Mouse (Mus musculus): ENCODE measurements around the gene Olfr978. TPM values are rescaled to one million over a fixed set of nuclear protein-coding genes. Genes with fewer than 3 reads are reported as not detected.

Gene Olfr978
- 0.49 TPM for polyA plus RNA-seq (2017; shearing (Covaris generic))

GRCm38 (mm10) chr9:39991813-39992212 lies at the start of gene Olfr978:
Gene Olfr978 (plus strand): TSS chr9:39992113.

DNA sequence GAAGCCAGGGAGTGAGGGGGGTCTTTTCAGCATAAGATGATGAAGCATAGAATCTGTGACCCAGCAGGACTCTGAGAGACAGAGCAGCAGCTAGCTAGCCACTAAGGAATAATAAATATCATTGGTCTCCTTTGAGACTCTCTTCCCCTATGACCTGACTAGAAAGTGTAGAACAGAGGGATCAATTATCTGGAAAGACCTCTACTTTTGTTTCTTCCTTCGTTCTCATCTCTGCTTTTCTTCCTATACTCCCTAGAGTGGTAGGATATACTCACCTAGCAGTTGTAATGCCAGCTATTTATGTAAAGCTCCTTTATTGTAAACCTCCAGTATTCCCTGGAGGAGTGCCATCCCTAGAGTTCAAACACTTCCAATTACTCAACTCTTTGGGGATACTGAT lies 40.0 kb upstream of the Olfr978 start, which contains the start of gene Olfr975:
TSS of gene Olfr975 (minus strand) at position 101 of the 400 bp plus-strand sequence.

GRCm38 (mm10) chr9:39961033-39961432 lies 30.9 kb upstream of the Olfr978 start, which contains the start of gene Olfr976:
Gene Olfr976 (minus strand): TSS chr9:39961133.

DNA sequence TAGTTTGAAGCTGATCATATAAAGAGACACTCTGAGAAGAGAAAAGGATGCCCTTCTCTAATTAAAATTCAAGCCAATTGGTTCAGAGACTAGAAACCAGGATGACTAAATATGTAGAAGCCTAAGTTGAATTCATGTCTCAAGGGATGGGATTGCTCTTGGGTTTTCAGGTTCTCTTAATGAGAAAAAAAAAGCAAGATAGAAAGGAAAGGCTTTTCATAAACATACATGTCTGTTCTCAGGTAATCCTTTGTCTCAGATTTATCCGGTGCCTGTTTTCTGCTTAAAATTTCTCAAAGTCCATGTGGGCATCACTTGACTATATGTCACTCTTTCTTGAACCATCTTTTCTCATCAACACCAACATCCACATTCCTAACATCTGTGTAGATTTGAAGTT lies 11.5 kb downstream of the Olfr978 start, which contains the start of gene Olfr979:
TSS of gene Olfr979 (minus strand) at position 101 of the 400 bp plus-strand sequence.

DNA sequence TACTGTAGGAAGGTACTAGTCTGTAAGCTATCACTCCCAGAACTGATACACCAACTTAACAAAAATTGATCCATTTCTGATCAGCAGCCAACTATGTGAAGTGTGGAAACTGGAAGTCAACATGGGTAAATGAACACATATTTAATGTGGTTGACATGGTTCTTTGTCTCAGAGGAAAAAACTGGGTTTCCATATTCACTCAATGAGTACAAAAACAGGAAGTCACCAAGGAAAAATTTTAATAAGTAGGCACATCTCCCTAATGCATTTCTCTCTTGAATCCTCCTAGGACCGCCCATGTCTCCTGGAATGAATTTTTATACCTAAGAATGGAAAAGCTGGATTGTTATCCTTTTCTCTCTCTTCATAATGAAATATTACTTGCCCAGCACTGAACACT lies 17.6 kb downstream of the Olfr978 start, which contains the start of gene Olfr980:
TSS of gene Olfr980 (minus strand) at position 101 of the 400 bp plus-strand sequence.

GRCm38 (mm10) chr9:40021164-40021563 lies 29.3 kb downstream of the Olfr978 start, which contains the start of gene Olfr981:
Gene Olfr981 (plus strand): TSS chr9:40021464.

Other genes with a start within 250 kb of the Olfr978 start
- not detected for gene Olfr967, start 245.9 kb upstream of the Olfr978 start, polyA plus RNA-seq (2017; shearing (Covaris generic))
- gene Olfr968, start 208.9 kb upstream of the Olfr978 start, polyA plus RNA-seq (2017; shearing (Covaris generic)): not detected
- 0.55 TPM for gene Olfr969, start 201.2 kb upstream of the Olfr978 start, polyA plus RNA-seq (2017; shearing (Covaris generic))
- gene Olfr970, start 183.3 kb upstream of the Olfr978 start, polyA plus RNA-seq (2017; shearing (Covaris generic)): not detected
- not detected for gene Olfr971, start 155.2 kb upstream of the Olfr978 start, polyA plus RNA-seq (2017; shearing (Covaris generic))
- not detected for gene Olfr972, start 125.7 kb upstream of the Olfr978 start, polyA plus RNA-seq (2017; shearing (Covaris generic))
- not detected for gene Olfr229, start 84.8 kb upstream of the Olfr978 start, polyA plus RNA-seq (2017; shearing (Covaris generic))
- 0.24 TPM for gene Olfr974, start 54.6 kb upstream of the Olfr978 start, polyA plus RNA-seq (2017; shearing (Covaris generic))
- not detected for gene Olfr975, start 40.1 kb upstream of the Olfr978 start, polyA plus RNA-seq (2017; shearing (Covaris generic))
- not detected for gene Olfr976, start 31.0 kb upstream of the Olfr978 start, polyA plus RNA-seq (2017; shearing (Covaris generic))
- gene Olfr979, start 11.4 kb downstream of the Olfr978 start, polyA plus RNA-seq (2017; shearing (Covaris generic)): not detected
- 0.12 TPM for gene Olfr980, start 17.5 kb downstream of the Olfr978 start, polyA plus RNA-seq (2017; shearing (Covaris generic))
- gene Olfr981, start 29.4 kb downstream of the Olfr978 start, polyA plus RNA-seq (2017; shearing (Covaris generic)): not detected
- 0.55 TPM for gene Olfr982, start 81.7 kb downstream of the Olfr978 start, polyA plus RNA-seq (2017; shearing (Covaris generic))
- not detected for gene Olfr983, start 101.5 kb downstream of the Olfr978 start, polyA plus RNA-seq (2017; shearing (Covaris generic))
- not detected for gene Olfr984, start 122.1 kb downstream of the Olfr978 start, polyA plus RNA-seq (2017; shearing (Covaris generic))
- gene Olfr985, start 138.1 kb downstream of the Olfr978 start, polyA plus RNA-seq (2017; shearing (Covaris generic)): not detected
- 0.39 TPM for gene Tmem225, start 156.0 kb downstream of the Olfr978 start, polyA plus RNA-seq (2017; shearing (Covaris generic))
- 0.11 TPM for gene Olfr986, start 188.8 kb downstream of the Olfr978 start, polyA plus RNA-seq (2017; shearing (Covaris generic))
- gene Zfp202, start 200.2 kb downstream of the Olfr978 start, polyA plus RNA-seq (2017; shearing (Covaris generic)): 1.2 TPM

Measured in effector memory CD4-positive, alpha-beta T cell, adult 7 months (primary cell).